Mouse (Mus musculus) C2C12 (cell line): ENCODE data around the gene AI467606.

Source experiments
- CEBPB ChIP-seq: IDR thresholded peaks from one replicate; pipeline ENCODE4 v1.6.1; 2011; ENCODE audit warnings: low read depth, mild to moderate bottlenecking, control low read depth, moderate library complexity
- CTCF ChIP-seq: IDR thresholded peaks from one replicate; pipeline ENCODE4 v1.5.1; 2011; ENCODE audit not compliant: control insufficient read depth, insufficient read depth, insufficient read length
- MYOD1 ChIP-seq: IDR thresholded peaks from one replicate; pipeline ENCODE4 v1.6.1; 2011; ENCODE audit warnings: low read depth; ENCODE audit not compliant: control insufficient read depth, insufficient read length
- MYOG ChIP-seq: IDR thresholded peaks from one replicate; pipeline ENCODE4 v1.6.1; 2011; ENCODE audit not compliant: control insufficient read depth, insufficient read length; ENCODE audit errors: extremely low read depth
- USF1 ChIP-seq: IDR thresholded peaks from one replicate; pipeline ENCODE4 v1.6.1; 2011; ENCODE audit warnings: low read depth, mild to moderate bottlenecking, control low read depth, moderate library complexity

DNA sequence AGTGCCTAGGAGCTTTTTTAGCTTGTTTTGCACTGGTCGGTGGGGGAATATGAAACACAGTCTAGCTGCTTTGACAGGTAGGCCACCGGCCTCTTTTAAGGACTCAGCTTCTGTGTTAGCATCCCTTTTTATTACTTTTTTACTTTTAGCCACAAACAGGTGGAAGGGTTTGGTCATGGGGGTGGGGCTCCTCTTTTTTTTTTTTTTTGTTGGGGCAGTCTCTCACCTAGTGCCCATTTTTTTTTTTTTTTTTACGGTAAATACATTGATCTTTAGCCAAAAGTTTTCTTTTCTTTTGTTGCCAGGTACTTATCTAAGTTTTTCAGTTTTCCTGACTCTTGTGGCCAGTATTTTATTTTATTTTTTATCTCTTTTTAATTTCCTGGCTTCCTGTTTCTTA is 3.1 kb upstream of the AI467606 start:
- TF ChIP-seq MYOD1 (no peak), USF1 (no peak), CTCF (no peak), MYOG (no peak), CEBPB (no peak)
